23 mouse cellular contexts compared by ENCODE assay signal in the genomic region with DNA sequence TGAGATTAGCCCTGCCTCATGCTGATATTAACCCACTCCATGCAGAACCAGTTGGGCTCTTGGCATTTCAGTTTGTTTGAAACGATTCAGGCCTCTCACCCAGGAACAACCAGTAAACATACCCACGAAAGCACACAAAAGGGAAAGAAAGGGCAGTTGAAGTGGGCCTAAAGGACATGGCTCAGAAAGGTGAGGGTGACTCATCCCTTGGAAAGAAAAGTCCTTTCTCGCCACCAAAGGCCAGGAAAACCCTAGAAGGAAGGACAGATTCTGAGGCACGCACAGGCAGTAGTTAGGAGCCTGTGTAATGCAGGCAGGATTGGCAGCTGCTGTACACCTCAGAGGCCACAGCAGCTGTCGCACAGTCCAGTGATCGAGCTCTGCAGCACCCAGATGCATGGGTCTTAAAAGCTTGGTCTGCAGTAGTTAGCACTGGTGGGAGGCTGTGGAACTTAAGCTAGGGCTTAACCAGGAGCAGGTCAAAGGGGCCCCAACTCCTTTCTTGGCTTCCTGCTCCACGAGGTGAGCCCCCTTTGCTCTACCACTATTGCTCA. TPM values are rescaled to one million over a fixed set of nuclear protein-coding genes. Genes with fewer than 3 reads are reported as not detected.
DNase-seq lines count a peak whose midpoint lies in the region; ATAC-seq and TF ChIP-seq lines count a peak whose summit lies in the region.
"Had no signal": no experiment of that assay in that cellular context is flagged by ENCODE, and none has a peak within 500 bp of the region (broad histone marks: within the 10 kb centered on the region; RNA-seq: fewer than 3 reads in every experiment).

No protein-coding gene starts in this region.

- H3K4me2 ChIP-seq in lung, postnatal 0 days (replicated peaks; ENCODE audit: low read depth, low read length): no peak overlapping the region
- H3K4me2 ChIP-seq in limb, embryonic 14.5 days (replicated peaks; ENCODE audit: low read depth, low read length, severe bottlenecking): no peak overlapping the region
- no peak overlapping the region for H3K4me2 ChIP-seq in heart, embryonic 12.5 days
- H3K4me2 ChIP-seq: embryonic facial prominence, embryonic 12.5 days; forebrain, embryonic 12.5 days; heart, embryonic 11.5 days; hindbrain, embryonic 15.5 days; midbrain, embryonic 15.5 days had no signal

- H3K9me3 ChIP-seq in heart, embryonic 10.5 days: no peaks in the 10 kb centered on the region
- no peaks in the 10 kb centered on the region for H3K9me3 ChIP-seq in lung, postnatal 0 days (ENCODE audit: low read length)
- no peaks in the 10 kb centered on the region for H3K9me3 ChIP-seq in limb, embryonic 14.5 days (ENCODE audit: control insufficient read depth, low read length)
- H3K9me3 ChIP-seq in heart, embryonic 12.5 days (replicated peaks): no peaks in the 10 kb centered on the region
- H3K9me3 ChIP-seq: embryonic facial prominence, embryonic 12.5 days; forebrain, embryonic 12.5 days; hindbrain, embryonic 15.5 days; midbrain, embryonic 15.5 days had no signal

- 89% methylated on average over 7 of the region's 7 CpGs for WGBS in heart, embryonic 10.5 days
- 70% methylated on average over 7 of the region's 7 CpGs for WGBS in lung, postnatal 0 days
- WGBS in limb, embryonic 14.5 days: 78% methylated on average over 7 of the region's 7 CpGs
- 81% methylated on average over 7 of the region's 7 CpGs for WGBS in heart, embryonic 12.5 days

- H3K27me3 ChIP-seq in heart, embryonic 10.5 days (ENCODE audit: insufficient read depth, poor library complexity, severe bottlenecking): no peaks in the 10 kb centered on the region
- no peaks in the 10 kb centered on the region for H3K27me3 ChIP-seq in lung, postnatal 0 days (replicated peaks; ENCODE audit: insufficient read depth, low read length)
- no peaks in the 10 kb centered on the region for H3K27me3 ChIP-seq in limb, embryonic 14.5 days (ENCODE audit: control insufficient read depth, insufficient read depth, low read length)
- H3K27me3 ChIP-seq in heart, embryonic 12.5 days (replicated peaks): no peaks in the 10 kb centered on the region
- H3K27me3 ChIP-seq: embryonic facial prominence, embryonic 12.5 days; forebrain, embryonic 12.5 days; hindbrain, embryonic 15.5 days; midbrain, embryonic 15.5 days had no signal

- H3K36me3 ChIP-seq in heart, embryonic 10.5 days: peaks cover 65% of the 10 kb centered on the region
- H3K36me3 ChIP-seq in lung, postnatal 0 days (ENCODE audit: insufficient read depth, low read length): peaks cover 22% of the 10 kb centered on the region
- peaks cover 48% of the 10 kb centered on the region for H3K36me3 ChIP-seq in limb, embryonic 14.5 days (ENCODE audit: control insufficient read depth, insufficient read depth, low read length)
- H3K36me3 ChIP-seq in heart, embryonic 12.5 days: peaks cover 60% of the 10 kb centered on the region

- TF ChIP-seq POLR2A in limb, embryonic 14.5 days (IDR thresholded peaks at IDR 0.05; ENCODE audit: borderline replicate concordance, extremely low read depth, insufficient read depth, insufficient read length): no peak

- H3K4me1 ChIP-seq in heart, embryonic 10.5 days: peaks cover 12% of the 10 kb centered on the region
- H3K4me1 ChIP-seq in lung, postnatal 0 days (ENCODE audit: insufficient read depth, low read depth, low read length): peaks cover 7% of the 10 kb centered on the region; the same call in 1 of the 2 replicates
- H3K4me1 ChIP-seq in limb, embryonic 14.5 days (ENCODE audit: control insufficient read depth, insufficient read depth, low read length): peaks cover 4% of the 10 kb centered on the region; the same call in 1 of the 2 replicates
- H3K4me1 ChIP-seq in heart, embryonic 12.5 days (replicated peaks): peaks cover 8% of the 10 kb centered on the region

- 0 out of 2 replicates have a peak overlapping the region, but pooled peaks have one; percentile 22 for H3K27ac ChIP-seq in heart, embryonic 10.5 days
- H3K27ac ChIP-seq in lung, postnatal 0 days (ENCODE audit: low read length): 0 out of 2 replicates have a peak overlapping the region, but pooled peaks have one; percentile 27
- no peak overlapping the region for H3K27ac ChIP-seq in limb, embryonic 14.5 days (replicated peaks; ENCODE audit: low read depth, low read length)
- no peak overlapping the region for H3K27ac ChIP-seq in heart, embryonic 12.5 days (ENCODE audit: poor library complexity, severe bottlenecking)
- H3K27ac ChIP-seq: embryonic facial prominence, embryonic 12.5 days; forebrain, embryonic 12.5 days; hindbrain, embryonic 15.5 days; midbrain, embryonic 15.5 days had no signal

- no peak for DNase-seq in heart, embryonic 10.5 days (ENCODE audit: low spot score)
- DNase-seq in heart, adult 8-10 months (ENCODE audit: low spot score): no peak
- peak; percentile 56 for DNase-seq in lung, postnatal 0 days (ENCODE audit: low spot score)
- no peak for DNase-seq in lung, postnatal 14 days
- DNase-seq in limb, embryonic 14.5 days (ENCODE audit: low spot score): no peak
- no peak for DNase-seq in testis, postnatal 14 days (ENCODE audit: low spot score)
- DNase-seq: B cell, adult 2 months; cerebellum, adult 9-10 months; cerebellum, postnatal 36 days; forebrain, postnatal 0 days; gastrocnemius, postnatal 14 days; kidney, adult 2 months; kidney, postnatal 4 days; liver; lung, postnatal 10 days; spleen, adult 18-20 months; thymus, postnatal 4 days had no signal

- no peak for TF ChIP-seq CTCF in lung, postnatal 0 days (IDR thresholded peaks at IDR 0.05)

- ATAC-seq in lung, postnatal 0 days: peak; percentile 29
- ATAC-seq in limb, embryonic 14.5 days (ENCODE audit: low FRiP score, low read depth): peak; percentile 48; the same call in 1 of the 2 replicates
- ATAC-seq in heart, embryonic 12.5 days (ENCODE audit: insufficient number of reproducible peaks, low FRiP score): no peak
- ATAC-seq: forebrain, postnatal 0 days; midbrain, embryonic 15.5 days had no signal

- H3K4me3 ChIP-seq in heart, embryonic 10.5 days: no peak overlapping the region
- no peak overlapping the region for H3K4me3 ChIP-seq in lung, postnatal 0 days (ENCODE audit: low read depth, low read length)
- H3K4me3 ChIP-seq in limb, embryonic 14.5 days (replicated peaks; ENCODE audit: low read length): no peak overlapping the region
- no peak overlapping the region for H3K4me3 ChIP-seq in heart, embryonic 12.5 days
- H3K4me3 ChIP-seq: embryonic facial prominence, embryonic 12.5 days; forebrain, embryonic 12.5 days; hindbrain, embryonic 15.5 days; midbrain, embryonic 15.5 days had no signal

- no peak overlapping the region for H3K9ac ChIP-seq in lung, postnatal 0 days (replicated peaks; ENCODE audit: low read depth)
- no peak overlapping the region for H3K9ac ChIP-seq in limb, embryonic 14.5 days (ENCODE audit: low read depth, low read length, severe bottlenecking)
- H3K9ac ChIP-seq in heart, embryonic 12.5 days: no peak overlapping the region
- H3K9ac ChIP-seq: embryonic facial prominence, embryonic 12.5 days; forebrain, embryonic 12.5 days; forebrain, postnatal 0 days; hindbrain, embryonic 15.5 days; midbrain, embryonic 15.5 days had no signal

- TF ChIP-seq EP300 in lung, postnatal 0 days (IDR thresholded peaks at IDR 0.05): no peak

RNA-seq across cellular contexts. Expression of gene Tet3, which starts 53.3 kb away (rescaled TPM):
- polyA plus RNA-seq in heart, embryonic 10.5 days (2016; fragmentation: Nextera tagmentation; extraction: Ambion mirVana): 29.8 and 31.3 TPM in 2 replicates
- total RNA-seq in heart, adult 8-10 months (2022): 10 to 100 TPM; 15.5 to 19.8 (median 17.2) TPM
- polyA plus RNA-seq in lung, postnatal 0 days (2015; fragmentation: Nextera tagmentation; extraction: Ambion mirVana): 30.0 and 30.5 TPM in 2 replicates
- polyA plus RNA-seq in limb, embryonic 14.5 days (2012; rRNA removed): 21.1 and 24.9 TPM in 2 replicates
- polyA plus RNA-seq in limb, embryonic 14.5 days (2014; fragmentation: Nextera tagmentation; extraction: Ambion mirVana): 44.3 and 49.0 TPM in 2 replicates
- 31.3 and 33.6 TPM in 2 replicates for polyA plus RNA-seq in heart, embryonic 12.5 days (2016; fragmentation: Nextera tagmentation; extraction: Ambion mirVana)

RNA-seq across cellular contexts. Expression of gene Bola3, which starts 56.6 kb away (rescaled TPM):
- 238 and 283 TPM in 2 replicates for polyA plus RNA-seq in heart, embryonic 10.5 days (2016; fragmentation: Nextera tagmentation; extraction: Ambion mirVana)
- 100 to 1,000 TPM; 295 to 417 (median 378) TPM for total RNA-seq in heart, adult 8-10 months (2022)
- polyA plus RNA-seq in lung, postnatal 0 days (2015; fragmentation: Nextera tagmentation; extraction: Ambion mirVana): 101 and 120 TPM in 2 replicates
- polyA plus RNA-seq in limb, embryonic 14.5 days (2012; rRNA removed): 26.7 and 55.1 TPM in 2 replicates
- 116 and 129 TPM in 2 replicates for polyA plus RNA-seq in limb, embryonic 14.5 days (2014; fragmentation: Nextera tagmentation; extraction: Ambion mirVana)
- polyA plus RNA-seq in heart, embryonic 12.5 days (2016; fragmentation: Nextera tagmentation; extraction: Ambion mirVana): 262 and 274 TPM in 2 replicates

Comparison
In these comparisons a context has a peak if more than half of its experiments do, and no peak if none do; other contexts are left out.
1. H3K27ac ChIP-seq: peak in heart, embryonic 10.5 days (single experiment) and lung, postnatal 0 days (single experiment); none in limb, embryonic 14.5 days (single experiment) and heart, embryonic 12.5 days (single experiment).